8 mouse cellular contexts compared by ENCODE assay signal in genomic region chr11:87709513-87710261, GRCm38 (mm10). TPM values are rescaled to one million over a fixed set of nuclear protein-coding genes. Genes with fewer than 3 reads are reported as not detected.
DNase-seq lines count a peak whose midpoint lies in the region; ATAC-seq and TF ChIP-seq lines count a peak whose summit lies in the region.

No protein-coding gene starts in this region.

- 0 out of 2 replicates have a peak, but pooled peaks cover 8% of the 10 kb centered on the region for H3K4me1 ChIP-seq in intestine, postnatal 0 days (replicated peaks; ENCODE audit: control insufficient read depth, insufficient read depth, low read length)
- no peaks in the 10 kb centered on the region for H3K4me1 ChIP-seq in lung, adult 2 months (ENCODE audit: control insufficient read depth, insufficient read depth, low read length)

- H3K9ac ChIP-seq in intestine, postnatal 0 days (ENCODE audit: low read depth, low read length), result peak overlapping the region; percentile 34; the same call in 1 of the 2 replicates

- no peak for DNase-seq in gastrocnemius, adult 2 months
- DNase-seq in gastrocnemius, postnatal 36 days, result no peak
- peak; percentile 85 for DNase-seq in fat pad, adult 2 months (ENCODE audit: extremely low read depth, low read depth, low spot score)
- DNase-seq in lung, adult 2 months, result peak; percentile 77
- no peak for DNase-seq in left cerebral cortex, postnatal 4 days
- DNase-seq in layer of hippocampus, postnatal 14 days (ENCODE audit: low spot score in 2 of 2), result no peak

- H3K27ac ChIP-seq in gastrocnemius, adult 2 months, result no peak overlapping the region
- peak overlapping the region; percentile 83 for H3K27ac ChIP-seq in intestine, postnatal 0 days (ENCODE audit: low read depth, low read length)

- H3K27me3 ChIP-seq in intestine, postnatal 0 days (replicated peaks; ENCODE audit: control insufficient read depth, insufficient read depth, low read length), result no peaks in the 10 kb centered on the region

- H3K4me3 ChIP-seq in gastrocnemius, adult 2 months, result peak overlapping the region; percentile 48
- peak overlapping the region; percentile 17; the same call in 1 of the 2 replicates for H3K4me3 ChIP-seq in intestine, postnatal 0 days (ENCODE audit: low read depth, low read length)
- peak overlapping the region; percentile 39 for H3K4me3 ChIP-seq in lung, adult 2 months (replicated peaks; ENCODE audit: extremely low read depth, low read depth, low read length)

- ATAC-seq in intestine, postnatal 0 days, result peak; percentile 90
- peak; percentile 27 for ATAC-seq in neutrophil, adult 5-6 weeks (ENCODE audit: extremely low read depth, insufficient number of reproducible peaks, low FRiP score, poor library complexity, severe bottlenecking)

- H3K4me2 ChIP-seq in intestine, postnatal 0 days (replicated peaks; ENCODE audit: low read depth), result peak overlapping the region; percentile 63

- no peaks in the 10 kb centered on the region for H3K9me3 ChIP-seq in intestine, postnatal 0 days (ENCODE audit: control insufficient read depth)

- WGBS in intestine, postnatal 0 days, result 4% methylated on average over 21 of the region's 21 CpGs
- 11% methylated on average over 21 of the region's 21 CpGs for WGBS in lung, adult 2 months

- TF ChIP-seq POLR2A in lung, adult 2 months (IDR thresholded peaks at IDR 0.05; ENCODE audit: borderline replicate concordance, extremely low read depth, low read depth, low read length), result no peak

- H3K36me3 ChIP-seq in intestine, postnatal 0 days (ENCODE audit: control insufficient read depth, insufficient read depth), result no peaks in the 10 kb centered on the region

- TF ChIP-seq CTCF in gastrocnemius, adult 2 months (IDR thresholded peaks at IDR 0.05), result no peak
- TF ChIP-seq CTCF in intestine, postnatal 0 days (IDR thresholded peaks at IDR 0.05; ENCODE audit: low read depth), result no peak
- TF ChIP-seq CTCF in lung, adult 2 months (IDR thresholded peaks at IDR 0.05; ENCODE audit: insufficient read depth, low read length), result no peak

- intact Hi-C loops in gastrocnemius, adult 2 months (cut with DNase I), result no loop called here
- intact Hi-C loops in gastrocnemius, postnatal 36 days (cut with DNase I), result no loop called here
- intact Hi-C loops in left cerebral cortex, postnatal 4 days (cut with DNase I), result no loop called here

RNA-seq across cellular contexts. Expression of gene Supt4a, which starts 27.7 kb away (rescaled TPM):
- total RNA-seq in gastrocnemius, adult 2 months (2021), result 10 to 100 TPM; 36.8 TPM
- 10 to 100 TPM; 26.8 to 37.6 TPM for total RNA-seq in gastrocnemius, postnatal 36 days (2021)
- 79.7 and 87.5 TPM in 2 replicates for polyA plus RNA-seq in intestine, postnatal 0 days (2015; fragmentation: Nextera tagmentation; extraction: Ambion mirVana)
- 44.7 and 73.4 TPM in 2 replicates for polyA plus RNA-seq in lung, adult 2 months (2012; rRNA removed)
- 181 and 183 TPM in 2 replicates for total RNA-seq in neutrophil, adult 5-6 weeks (2017)
- total RNA-seq in left cerebral cortex, postnatal 4 days (2021), result 10 to 100 TPM; 53.8 to 54.4 TPM
- total RNA-seq in layer of hippocampus, postnatal 14 days (2021), result 10 to 100 TPM; 60.6 to 63.4 TPM

RNA-seq across cellular contexts. Expression of gene Rnf43, which starts 47.2 kb away (rescaled TPM):
- under 1 TPM; 0.39 to 0.89 TPM for total RNA-seq in gastrocnemius, adult 2 months (2021)
- under 1 TPM; 0.15 to 0.38 TPM for total RNA-seq in gastrocnemius, postnatal 36 days (2021)
- polyA plus RNA-seq in intestine, postnatal 0 days (2015; fragmentation: Nextera tagmentation; extraction: Ambion mirVana), result 9.5 and 10.7 TPM in 2 replicates
- 10.5 and 12.6 TPM in 2 replicates for polyA plus RNA-seq in lung, adult 2 months (2012; rRNA removed)
- total RNA-seq in neutrophil, adult 5-6 weeks (2017), result 1.5 and 1.6 TPM in 2 replicates
- total RNA-seq in left cerebral cortex, postnatal 4 days (2021), result 1 to 10 TPM; 2.4 to 2.5 TPM
- total RNA-seq in layer of hippocampus, postnatal 14 days (2021), result 1 to 10 TPM; 2.5 to 4.1 TPM

RNA-seq across cellular contexts. Expression of gene Tspoap1, which starts 50.7 kb away (rescaled TPM):
- total RNA-seq in gastrocnemius, adult 2 months (2021), result not detected
- total RNA-seq in gastrocnemius, postnatal 36 days (2021), result under 1 TPM in 1 of 2 experiments, not detected in 1; 0.13 TPM
- polyA plus RNA-seq in intestine, postnatal 0 days (2015; fragmentation: Nextera tagmentation; extraction: Ambion mirVana), result 0.33 and 0.61 TPM in 2 replicates
- 5.8 TPM in 2 replicates for polyA plus RNA-seq in lung, adult 2 months (2012; rRNA removed)
- 21.4 and 22.2 TPM in 2 replicates for total RNA-seq in neutrophil, adult 5-6 weeks (2017)
- total RNA-seq in left cerebral cortex, postnatal 4 days (2021), result 100 to 1,000 TPM; 180 to 186 TPM
- 100 to 1,000 TPM; 144 to 163 TPM for total RNA-seq in layer of hippocampus, postnatal 14 days (2021)

Comparison
In these comparisons a context has a peak if more than half of its experiments do, and no peak if none do; other contexts are left out.
1. DNase-seq: peak in fat pad, adult 2 months (single experiment) and lung, adult 2 months (single experiment); none in gastrocnemius, adult 2 months (single experiment), gastrocnemius, postnatal 36 days (0 of 2), left cerebral cortex, postnatal 4 days (single experiment) and layer of hippocampus, postnatal 14 days (0 of 2).
2. RNA of gene Tspoap1, which starts 50.7 kb away (total RNA-seq): 180 to 186 TPM in left cerebral cortex, postnatal 4 days, 144 to 163 TPM in layer of hippocampus, postnatal 14 days and 21.4 to 22.2 TPM in neutrophil, adult 5-6 weeks; 0.13 TPM in gastrocnemius, postnatal 36 days and not detected in gastrocnemius, adult 2 months; every median in the first group is over 10 times any median in the second.
3. Peak in every context shown above with its lines, with median percentiles within 50 percentile points of each other: H3K4me3 ChIP-seq.